Mouse (Mus musculus): Measurements from ENCODE around the gene Nckipsd. TPM values are rescaled to one million over a fixed set of nuclear protein-coding genes. Genes with fewer than 3 reads are reported as not detected.

Nckipsd gene
- polyA plus RNA-seq, 1 experiment: 5.9 TPM

DNA sequence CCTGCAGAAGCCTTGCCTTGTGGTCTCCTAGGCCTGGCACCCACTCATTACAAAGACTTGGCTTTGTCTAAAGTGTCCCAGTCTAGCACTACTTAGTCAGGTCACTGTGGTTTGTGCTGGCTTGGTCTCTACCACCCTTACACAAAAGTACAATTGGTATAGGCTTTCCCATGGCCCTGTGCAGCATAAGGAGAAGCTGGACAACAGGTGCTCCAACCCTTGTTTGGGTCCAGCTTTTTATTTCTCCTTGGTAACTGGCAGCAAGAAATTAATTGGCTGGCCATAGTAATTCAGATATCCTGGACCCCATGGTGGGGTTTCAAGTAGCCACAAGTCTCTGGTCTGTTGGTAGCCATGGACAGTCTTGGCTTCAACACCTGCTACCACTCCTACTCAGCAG is 1.8 kb upstream of the Nckipsd start:
- Histone ChIP-seq H3K36me3 (ENCODE audit: control insufficient read depth, insufficient read depth) (peaks cover 39% of the 10 kb centered on the region), H3K4me2 (ENCODE audit: low read depth) (no peak overlapping the region), H3K4me3 (no peak overlapping the region), H3ac (ENCODE audit: control insufficient read depth, insufficient read length) (no peak overlapping the region), H3K27me3 (ENCODE audit: control insufficient read depth, insufficient read depth, insufficient read length) (no peaks in the 10 kb centered on the region), H3K79me2 (ENCODE audit: control insufficient read depth, insufficient read depth) (no peaks in the 10 kb centered on the region)
- TF ChIP-seq MYOD1 (IDR thresholded peaks at IDR 0.05; ENCODE audit: control insufficient read depth in 1 of 3, insufficient read length in 2 of 3, low read depth in 2 of 3) (peak in 2 of 3 experiments; percentile 42 to 57), CEBPB (IDR thresholded peaks at IDR 0.05; ENCODE audit: insufficient read depth, poor library complexity, severe bottlenecking) (no peak)

DNA sequence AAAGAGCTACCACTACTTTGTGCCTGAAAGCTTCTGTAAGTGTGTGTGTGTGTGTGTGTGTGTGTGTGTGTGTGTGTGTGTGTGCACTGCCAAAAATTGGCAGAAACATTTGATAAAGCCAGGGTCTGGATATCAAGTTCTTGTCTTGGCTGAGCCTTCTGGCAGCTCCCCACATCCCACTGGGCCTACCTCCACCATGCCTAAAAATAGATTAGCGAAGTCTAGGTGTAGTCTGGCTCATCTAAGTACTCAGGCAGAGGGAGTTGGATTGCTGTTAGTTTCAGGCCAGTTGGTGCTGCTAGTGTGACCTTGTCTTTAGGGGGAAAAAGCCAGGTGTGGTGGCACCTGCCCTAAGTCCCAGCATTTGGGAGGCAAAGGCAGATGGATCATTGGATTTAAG is 1.3 kb upstream of the Nckipsd start:
- H3K4me2 ChIP-seq (ENCODE audit: low read depth): no peak overlapping the region
- H3K4me3 ChIP-seq: no peak overlapping the region
- TF ChIP-seq MYOD1 (IDR thresholded peaks at IDR 0.05; ENCODE audit: control insufficient read depth in 1 of 3, insufficient read length in 2 of 3, low read depth in 2 of 3) (peak in 1 of 3 experiments; percentile 19), TCF12 (IDR thresholded peaks at IDR 0.05; ENCODE audit: insufficient read depth, poor library complexity, severe bottlenecking) (no peak), TCF3 (IDR thresholded peaks at IDR 0.05; ENCODE audit: insufficient read length, low read depth) (no peak), POLR2AphosphoS2 (IDR thresholded peaks at IDR 0.05; ENCODE audit: insufficient read length, low read depth) (peak; percentile 11)
- H3K36me3 ChIP-seq (ENCODE audit: control insufficient read depth, insufficient read depth): peaks cover 36% of the 10 kb centered on the region
- no peak overlapping the region for H3ac ChIP-seq (ENCODE audit: control insufficient read depth, insufficient read length)
- no peaks in the 10 kb centered on the region for H3K79me2 ChIP-seq (ENCODE audit: control insufficient read depth, insufficient read depth)
- H3K27me3 ChIP-seq (ENCODE audit: control insufficient read depth, insufficient read depth, insufficient read length): no peaks in the 10 kb centered on the region

DNA sequence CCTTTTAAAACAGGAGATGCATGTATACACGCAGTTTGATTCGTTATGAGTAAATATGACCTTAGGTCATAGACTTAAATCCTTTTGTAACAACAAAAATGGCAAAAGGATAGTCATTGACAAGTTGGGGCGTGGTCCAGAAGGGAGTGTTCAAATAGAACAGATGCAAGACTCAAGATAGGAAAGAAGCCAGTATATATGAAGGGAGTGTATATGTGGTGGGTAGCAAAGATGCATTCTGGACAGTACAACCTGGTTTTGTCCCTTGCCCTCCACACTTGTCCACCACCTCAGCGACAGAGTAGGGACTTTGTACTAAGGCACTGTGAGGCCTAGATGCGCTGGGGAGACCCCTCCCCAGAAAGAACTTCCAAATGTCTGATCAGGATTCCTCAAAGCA is 494 bp upstream of the Nckipsd start:
- peaks cover 27% of the 10 kb centered on the region for H3K36me3 ChIP-seq (ENCODE audit: control insufficient read depth, insufficient read depth)
- peak overlapping the region; percentile 61 for H3ac ChIP-seq (ENCODE audit: control insufficient read depth, insufficient read length)
- no peaks in the 10 kb centered on the region for H3K79me2 ChIP-seq (ENCODE audit: control insufficient read depth, insufficient read depth)
- peak overlapping the region; percentile 34 for H3K4me3 ChIP-seq
- no peak overlapping the region for H3K4me2 ChIP-seq (ENCODE audit: low read depth)
- H3K27me3 ChIP-seq (ENCODE audit: control insufficient read depth, insufficient read depth, insufficient read length): no peaks in the 10 kb centered on the region
- no peak for TF ChIP-seq POLR2AphosphoS2 (IDR thresholded peaks at IDR 0.05; ENCODE audit: insufficient read length, low read depth)
- TF ChIP-seq MYOD1 (IDR thresholded peaks at IDR 0.05; ENCODE audit: control insufficient read depth in 1 of 3, insufficient read length in 2 of 3, low read depth in 2 of 3): no peak
- no peak for TF ChIP-seq CEBPB (IDR thresholded peaks at IDR 0.05; ENCODE audit: insufficient read depth, poor library complexity, severe bottlenecking)
- TF ChIP-seq POLR2A (IDR thresholded peaks at IDR 0.05; ENCODE audit: insufficient read length, low read depth): no peak
- TF ChIP-seq MYOG (IDR thresholded peaks at IDR 0.05; ENCODE audit: control insufficient read depth in 1 of 3, insufficient read depth in 1 of 3, insufficient read length in 2 of 3, low read depth in 2 of 3): no peak
- no peak for TF ChIP-seq USF1 (IDR thresholded peaks at IDR 0.05; ENCODE audit: low read depth)
- no peak for TF ChIP-seq TCF3 (IDR thresholded peaks at IDR 0.05; ENCODE audit: insufficient read length, low read depth)
- no peak for TF ChIP-seq MAX (IDR thresholded peaks at IDR 0.05; ENCODE audit: low read depth)
- TF ChIP-seq E2F4 (IDR thresholded peaks at IDR 0.05; ENCODE audit: insufficient read depth): no peak
- no peak for TF ChIP-seq SRF (IDR thresholded peaks at IDR 0.05; ENCODE audit: control insufficient read depth, insufficient read length, low read depth)
- no peak for TF ChIP-seq REST (IDR thresholded peaks at IDR 0.05; ENCODE audit: insufficient read depth, insufficient read length)
- TF ChIP-seq TCF12 (IDR thresholded peaks at IDR 0.05; ENCODE audit: insufficient read depth, poor library complexity, severe bottlenecking): no peak

DNA sequence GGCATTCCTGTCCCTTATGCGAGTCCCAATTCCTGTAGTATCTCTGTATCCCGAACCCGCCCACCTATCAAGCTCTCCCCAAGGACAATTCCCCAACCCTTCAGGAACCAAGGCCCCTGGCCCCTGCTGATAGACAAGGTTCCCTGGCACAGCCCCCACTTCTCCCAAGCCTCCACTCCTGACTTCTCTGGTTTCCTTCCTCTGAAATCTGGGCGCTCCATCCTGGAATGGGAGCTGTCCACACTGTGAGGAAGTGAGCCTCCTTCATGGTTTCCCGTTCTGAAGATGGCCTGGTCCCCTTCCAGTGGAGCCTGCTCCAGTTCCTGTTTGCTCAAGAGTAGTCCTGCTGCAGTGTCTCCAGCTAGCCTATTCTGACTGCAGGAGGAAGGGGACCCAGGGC is 1.0 kb downstream of the Nckipsd start:
- Histone ChIP-seq H3K4me3 (peak overlapping the region; percentile 34), H3K36me3 (ENCODE audit: control insufficient read depth, insufficient read depth) (peaks cover 18% of the 10 kb centered on the region), H3K4me2 (ENCODE audit: low read depth) (peak overlapping the region; percentile 96), H3K79me2 (ENCODE audit: control insufficient read depth, insufficient read depth) (no peaks in the 10 kb centered on the region), H3ac (ENCODE audit: control insufficient read depth, insufficient read length) (no peak overlapping the region), H3K27me3 (ENCODE audit: control insufficient read depth, insufficient read depth, insufficient read length) (no peaks in the 10 kb centered on the region)
- no peak for TF ChIP-seq MYOD1 (IDR thresholded peaks at IDR 0.05; ENCODE audit: control insufficient read depth in 1 of 3, insufficient read length in 2 of 3, low read depth in 2 of 3)
- TF ChIP-seq POLR2A (IDR thresholded peaks at IDR 0.05; ENCODE audit: insufficient read length, low read depth): no peak
- TF ChIP-seq CEBPB (IDR thresholded peaks at IDR 0.05; ENCODE audit: insufficient read depth, poor library complexity, severe bottlenecking): no peak
- TF ChIP-seq SRF (IDR thresholded peaks at IDR 0.05; ENCODE audit: control insufficient read depth, insufficient read length, low read depth): no peak
- TF ChIP-seq MAX (IDR thresholded peaks at IDR 0.05; ENCODE audit: low read depth): no peak
- no peak for TF ChIP-seq USF1 (IDR thresholded peaks at IDR 0.05; ENCODE audit: low read depth)

DNA sequence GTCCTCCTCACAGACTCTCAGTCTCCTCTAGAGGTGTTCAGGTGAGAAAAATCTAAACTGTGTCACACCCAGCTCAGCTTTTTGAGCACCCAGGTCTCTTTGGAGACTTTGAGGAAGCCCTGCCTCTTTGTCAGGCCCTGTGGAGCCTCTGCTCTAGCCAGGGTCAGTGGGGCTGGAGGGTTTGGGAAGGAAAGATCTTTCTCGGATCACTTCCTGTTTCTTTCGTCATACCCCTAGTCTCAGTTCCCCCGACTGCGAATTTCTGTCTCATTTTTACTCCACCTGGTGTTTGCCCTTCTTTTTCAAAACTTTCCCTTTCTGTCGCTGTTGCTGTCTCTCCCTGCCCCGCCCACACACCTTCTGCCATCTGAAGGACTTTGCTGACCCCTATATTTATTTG is 1.6 kb downstream of the Nckipsd start:
- Histone ChIP-seq H3K27me3 (ENCODE audit: control insufficient read depth, insufficient read depth, insufficient read length) (no peaks in the 10 kb centered on the region), H3K4me2 (ENCODE audit: low read depth) (no peak overlapping the region), H3K79me2 (ENCODE audit: control insufficient read depth, insufficient read depth) (no peaks in the 10 kb centered on the region), H3ac (ENCODE audit: control insufficient read depth, insufficient read length) (no peak overlapping the region), H3K36me3 (ENCODE audit: control insufficient read depth, insufficient read depth) (peaks cover 13% of the 10 kb centered on the region), H3K4me3 (no peak overlapping the region)
- TF ChIP-seq USF1 (IDR thresholded peaks at IDR 0.05; ENCODE audit: low read depth): no peak

DNA sequence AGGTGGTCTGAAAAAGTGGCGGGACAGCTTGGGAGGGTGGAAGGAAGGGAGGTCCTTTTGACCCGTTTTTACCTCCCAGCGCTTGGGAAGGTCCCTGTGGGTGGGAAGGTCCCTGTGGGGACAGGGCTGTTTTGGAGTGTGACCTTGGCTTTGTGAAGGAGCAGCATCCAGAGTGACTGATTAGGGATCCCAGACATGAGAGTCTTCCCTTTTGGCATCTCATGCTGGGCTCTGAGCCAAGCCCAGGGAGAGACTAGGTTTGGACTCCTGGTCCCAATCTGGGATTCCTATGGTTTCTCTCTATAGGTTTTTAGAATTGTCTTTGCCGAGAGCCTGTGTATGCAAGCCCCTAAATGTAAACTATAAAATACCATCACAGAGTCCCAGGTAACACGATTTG is 2.3 kb downstream of the Nckipsd start:
- Histone ChIP-seq H3K79me2 (ENCODE audit: control insufficient read depth, insufficient read depth) (no peaks in the 10 kb centered on the region), H3K4me2 (ENCODE audit: low read depth) (no peak overlapping the region), H3K4me3 (no peak overlapping the region), H3ac (ENCODE audit: control insufficient read depth, insufficient read length) (no peak overlapping the region), H3K27me3 (ENCODE audit: control insufficient read depth, insufficient read depth, insufficient read length) (no peaks in the 10 kb centered on the region), H3K36me3 (ENCODE audit: control insufficient read depth, insufficient read depth) (peaks cover 9% of the 10 kb centered on the region)
- TF ChIP-seq POLR2A (IDR thresholded peaks at IDR 0.05; ENCODE audit: insufficient read length, low read depth): no peak
- no peak for TF ChIP-seq SRF (IDR thresholded peaks at IDR 0.05; ENCODE audit: control insufficient read depth, insufficient read length, low read depth)
